Mouse (Mus musculus) gastrocnemius, postnatal 25 days (tissue): Measurements from ENCODE around the gene Fam161a. TPM values are rescaled to one million over a fixed set of nuclear protein-coding genes. Genes with fewer than 3 reads are reported as not detected.
"Not testable (repeated sequence)": the region's sequence is repeated elsewhere in the genome, so short reads cannot be mapped to it uniquely, and the experiment has no call there.

Source experiments
- DNase-seq: peaks from one replicate; pipeline ENCODE4 v3.0.0; 2022
- total RNA-seq, 2 experiments: library from RNA; stranded (reverse); gene quantifications; 1 replicate in 1 of 2; 2 replicates in 1 of 2; pipeline ENCODE4 v1.2.3; 2021

Fam161a gene
- total RNA-seq, 2 experiments from 2014 or later, result 2.1 to 2.7 TPM

- DNase-seq, result no peak
Measured at GRCm38 (mm10) chr11:23049642-23050041, 42.3 kb downstream of the Fam161a start.

GRCm38 (mm10) chr11:23052353-23052752 lies 45.0 kb downstream of the Fam161a start:
- DNase-seq, result no peak

GRCm38 (mm10) chr11:23063153-23063552 lies 55.8 kb downstream of the Fam161a start:
- no peak for DNase-seq

- DNase-seq, result no peak
Measured at GRCm38 (mm10) chr11:23063857-23064256, 56.5 kb downstream of the Fam161a start.

GRCm38 (mm10) chr11:23064276-23064675 lies 56.9 kb downstream of the Fam161a start:
- not testable (repeated sequence) for DNase-seq

- DNase-seq, result no peak
Measured at GRCm38 (mm10) chr11:23065167-23065668, 57.9 kb downstream of the Fam161a start.

GRCm38 (mm10) chr11:23067395-23068136 lies 60.2 kb downstream of the Fam161a start:
- DNase-seq, result peak; percentile 87

GRCm38 (mm10) chr11:23068201-23068600 lies 60.9 kb downstream of the Fam161a start:
- no peak for DNase-seq

GRCm38 (mm10) chr11:23068986-23069385 lies 61.7 kb downstream of the Fam161a start:
- DNase-seq, result not testable (repeated sequence)

- DNase-seq, result no peak
Measured at GRCm38 (mm10) chr11:23074841-23075240, 67.5 kb downstream of the Fam161a start.

- DNase-seq, result no peak
Measured at GRCm38 (mm10) chr11:23078541-23078940, 71.2 kb downstream of the Fam161a start.

Other genes starting within 250 kb of the Fam161a start
- gene B3gnt2, start 146.6 kb upstream of the Fam161a start, total RNA-seq, result 1 to 10 TPM; 2.1 to 2.4 TPM
- 10 to 100 TPM; 11.0 to 11.5 TPM for gene Zrsr1, start 35.5 kb upstream of the Fam161a start, total RNA-seq
- gene Gm28048, start 25.4 kb upstream of the Fam161a start, total RNA-seq, result 1 to 10 TPM; 1.8 to 1.9 TPM
- 100 to 1,000 TPM in 1 of 2 experiments, 10 to 100 TPM in 1; 95.6 to 108 TPM for gene Commd1, start 25.1 kb upstream of the Fam161a start, total RNA-seq
- gene Cct4, start 17.0 kb upstream of the Fam161a start, total RNA-seq, result 10 to 100 TPM; 88.1 to 96.9 TPM
- gene Xpo1, start 248.5 kb downstream of the Fam161a start, total RNA-seq, result 10 to 100 TPM; 23.7 to 24.5 TPM